Mouse (Mus musculus) myocyte (in vitro differentiated cells): ENCODE results near the gene A130010J15Rik. TPM values are rescaled to one million over a fixed set of nuclear protein-coding genes. Genes with fewer than 3 reads are reported as not detected.

Experiments used
- H3K27me3 ChIP-seq: one replicate; pipeline ENCODE4 v1.6.1; 2011; ENCODE audit not compliant: control insufficient read depth, insufficient read depth, insufficient read length
- H3K36me3 ChIP-seq: one replicate; pipeline ENCODE4 v1.6.1; 2011; ENCODE audit not compliant: control insufficient read depth, insufficient read depth
- H3K4me2 ChIP-seq: one replicate; pipeline ENCODE4 v1.6.1; 2011; ENCODE audit warnings: low read depth, control low read depth
- H3K4me3 ChIP-seq: one replicate; pipeline ENCODE4 v1.5.1; 2011; ENCODE audit warnings: mild to moderate bottlenecking, control low read depth, moderate library complexity
- H3K79me2 ChIP-seq: one replicate; pipeline ENCODE4 v1.6.1; 2011; ENCODE audit not compliant: control insufficient read depth, insufficient read depth
- H3ac ChIP-seq: one replicate; pipeline ENCODE4 v1.6.1; 2011; ENCODE audit not compliant: control insufficient read depth, insufficient read length
- CEBPB ChIP-seq: IDR thresholded peaks from 2 replicates; pipeline ENCODE4 v1.6.1; 2011; ENCODE audit warnings: mild to moderate bottlenecking, moderate library complexity; ENCODE audit not compliant: poor library complexity, insufficient read depth, severe bottlenecking
- E2F4 ChIP-seq: IDR thresholded peaks from one replicate; pipeline ENCODE4 v1.6.1; 2011; ENCODE audit warnings: mild to moderate bottlenecking, control low read depth, moderate library complexity; ENCODE audit not compliant: insufficient read depth
- MAX ChIP-seq: IDR thresholded peaks from one replicate; pipeline ENCODE4 v1.6.1; 2011; ENCODE audit warnings: low read depth, mild to moderate bottlenecking, control low read depth
- MYOD1 ChIP-seq, 3 experiments: IDR thresholded peaks; one replicate each; pipeline ENCODE4 v1.6.1; 2011; ENCODE audit warnings: control low read depth in 2 of 3, low read depth in 2 of 3, mild to moderate bottlenecking in 2 of 3, moderate library complexity in 1 of 3; ENCODE audit not compliant: insufficient read length in 2 of 3, control insufficient read depth in 1 of 3
- MYOG ChIP-seq, 3 experiments: IDR thresholded peaks; one replicate each; pipeline ENCODE4 v1.6.1; 2011; ENCODE audit warnings: control low read depth in 2 of 3, low read depth in 2 of 3, mild to moderate bottlenecking in 2 of 3; ENCODE audit not compliant: insufficient read length in 2 of 3, control insufficient read depth in 1 of 3, insufficient read depth in 1 of 3
- POLR2A ChIP-seq: IDR thresholded peaks from one replicate; pipeline ENCODE4 v1.6.1; 2011; ENCODE audit warnings: low read depth, mild to moderate bottlenecking, control low read depth, moderate library complexity; ENCODE audit not compliant: insufficient read length
- POLR2AphosphoS2 ChIP-seq: IDR thresholded peaks from one replicate; pipeline ENCODE4 v1.6.1; 2011; ENCODE audit warnings: low read depth, control low read depth; ENCODE audit not compliant: insufficient read length
- REST ChIP-seq: IDR thresholded peaks from one replicate; pipeline ENCODE4 v1.6.1; 2011; ENCODE audit warnings: mild to moderate bottlenecking, control low read depth, moderate library complexity; ENCODE audit not compliant: insufficient read depth, insufficient read length
- SRF ChIP-seq: IDR thresholded peaks from one replicate; pipeline ENCODE4 v1.6.1; 2011; ENCODE audit warnings: low read depth; ENCODE audit not compliant: control insufficient read depth, insufficient read length
- TCF12 ChIP-seq: IDR thresholded peaks from one replicate; pipeline ENCODE4 v1.6.1; 2011; ENCODE audit warnings: mild to moderate bottlenecking, control low read depth; ENCODE audit not compliant: poor library complexity, insufficient read depth, severe bottlenecking
- TCF3 ChIP-seq: IDR thresholded peaks from one replicate; pipeline ENCODE4 v1.6.1; 2011; ENCODE audit warnings: low read depth, control low read depth; ENCODE audit not compliant: insufficient read length
- USF1 ChIP-seq: IDR thresholded peaks from one replicate; pipeline ENCODE4 v1.6.1; 2011; ENCODE audit warnings: low read depth, mild to moderate bottlenecking, control low read depth, moderate library complexity
- polyA plus RNA-seq: library from polyadenylated mRNA; unstranded; fragments of >200 nt; fragmentation: generic; extraction: Trizol; gene quantifications from one replicate; pipeline ENCODE4 v1.2.1, GENCODE M21; 2012; ENCODE audit warnings: missing spikeins

A130010J15Rik gene
- polyA plus RNA-seq, result 5.1 TPM

GRCm38 (mm10) chr1:193167746-193168145 lies at the start of gene A130010J15Rik:
A130010J15Rik (plus strand) TSS chr1:193168046.
- TF ChIP-seq MYOD1 (IDR thresholded peaks at IDR 0.05; ENCODE audit: control insufficient read depth in 1 of 3, insufficient read length in 2 of 3, low read depth in 2 of 3) (no peak), POLR2AphosphoS2 (no peak), POLR2A (no peak), REST (no peak), E2F4 (no peak), USF1 (no peak), TCF12 (no peak), TCF3 (no peak), CEBPB (no peak), MYOG (IDR thresholded peaks at IDR 0.05; ENCODE audit: control insufficient read depth in 1 of 3, insufficient read depth in 1 of 3, insufficient read length in 2 of 3, low read depth in 2 of 3) (no peak), SRF (no peak), MAX (no peak)
- Histone ChIP-seq H3K4me3 (no peak within 1 kb of the TSS), H3K36me3 (no peaks in the 10 kb centered on the region), H3K27me3 (peaks cover 17% of the 10 kb centered on the region), H3K4me2 (no peak within 1 kb of the TSS), H3ac (no peak within 1 kb of the TSS), H3K79me2 (no peaks in the 10 kb centered on the region)

DNA sequence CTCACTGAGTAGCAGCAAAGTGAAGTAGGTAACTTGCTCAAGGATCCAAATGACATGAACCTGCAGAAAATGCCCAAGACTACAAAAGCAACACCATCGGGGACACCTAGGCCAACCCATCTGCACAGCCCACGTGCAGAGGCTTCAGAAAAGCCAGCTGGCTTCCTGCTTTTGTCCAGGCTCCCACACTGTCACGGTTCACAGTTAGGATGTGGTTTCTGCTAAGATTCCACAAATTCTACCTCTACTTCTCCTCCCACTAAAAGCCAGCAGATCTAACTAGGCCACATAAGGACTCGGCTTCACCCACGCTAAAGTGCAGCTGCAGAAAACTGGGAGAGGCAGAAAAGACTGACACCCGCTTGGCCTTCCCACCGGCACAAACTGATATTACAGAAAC lies 45.1 kb upstream of the A130010J15Rik start:
- Histone ChIP-seq H3K79me2 (peaks cover 9% of the 10 kb centered on the region), H3K4me3 (no peak overlapping the region), H3K36me3 (peaks cover 57% of the 10 kb centered on the region), H3K27me3 (no peaks in the 10 kb centered on the region), H3ac (no peak overlapping the region), H3K4me2 (no peak overlapping the region)
- TF ChIP-seq POLR2A (no peak), TCF12 (no peak), CEBPB (no peak)

DNA sequence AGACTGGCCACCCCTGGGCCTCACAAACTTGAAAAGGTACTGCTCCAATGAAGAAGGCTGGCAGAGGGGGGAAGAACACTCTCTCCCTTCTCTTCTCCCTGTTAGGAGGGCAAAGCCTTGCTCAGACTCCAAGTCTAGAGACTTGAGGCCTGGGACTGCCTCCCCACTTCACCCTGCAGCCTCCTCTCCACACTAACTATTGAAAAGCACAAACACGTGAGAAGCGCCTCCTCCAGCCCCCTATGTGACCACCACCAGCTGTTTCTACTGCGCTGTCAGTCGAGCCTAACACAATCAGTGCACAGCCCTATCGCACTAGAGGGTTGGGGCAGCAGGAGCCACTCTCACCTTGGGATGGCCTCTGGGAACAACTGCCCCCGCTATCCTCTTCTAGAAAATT lies 44.6 kb upstream of the A130010J15Rik start:
- TF ChIP-seq CEBPB (no peak), E2F4 (no peak), TCF3 (no peak), MYOD1 (IDR thresholded peaks at IDR 0.05; ENCODE audit: control insufficient read depth in 1 of 3, insufficient read length in 2 of 3, low read depth in 2 of 3) (no peak), TCF12 (no peak), SRF (no peak), MYOG (IDR thresholded peaks at IDR 0.05; ENCODE audit: control insufficient read depth in 1 of 3, insufficient read depth in 1 of 3, insufficient read length in 2 of 3, low read depth in 2 of 3) (no peak), USF1 (no peak), MAX (no peak), POLR2A (no peak), POLR2AphosphoS2 (no peak), REST (no peak)
- Histone ChIP-seq H3K4me2 (no peak overlapping the region), H3ac (no peak overlapping the region), H3K4me3 (no peak overlapping the region), H3K36me3 (peaks cover 57% of the 10 kb centered on the region), H3K27me3 (no peaks in the 10 kb centered on the region), H3K79me2 (peaks cover 14% of the 10 kb centered on the region)

- H3ac ChIP-seq, result no peak overlapping the region
- no peak for TF ChIP-seq SRF
- no peaks in the 10 kb centered on the region for H3K27me3 ChIP-seq
- H3K36me3 ChIP-seq, result peaks cover 41% of the 10 kb centered on the region
- H3K4me3 ChIP-seq, result no peak overlapping the region
- H3K4me2 ChIP-seq, result no peak overlapping the region
- H3K79me2 ChIP-seq, result peaks cover 31% of the 10 kb centered on the region
Observed at GRCm38 (mm10) chr1:193125835-193126234, 42.0 kb upstream of the A130010J15Rik start.

GRCm38 (mm10) chr1:193128055-193128454 lies 39.8 kb upstream of the A130010J15Rik start:
- H3K4me2 ChIP-seq, result no peak overlapping the region
- no peak overlapping the region for H3K4me3 ChIP-seq
- H3K36me3 ChIP-seq, result peaks cover 26% of the 10 kb centered on the region
- no peaks in the 10 kb centered on the region for H3K27me3 ChIP-seq
- H3K79me2 ChIP-seq, result peaks cover 31% of the 10 kb centered on the region
- no peak overlapping the region for H3ac ChIP-seq
- TF ChIP-seq POLR2A, result no peak
- no peak for TF ChIP-seq CEBPB
- TF ChIP-seq POLR2AphosphoS2, result no peak
- no peak for TF ChIP-seq MYOD1 (IDR thresholded peaks at IDR 0.05; ENCODE audit: control insufficient read depth in 1 of 3, insufficient read length in 2 of 3, low read depth in 2 of 3)
- TF ChIP-seq E2F4, result no peak
- no peak for TF ChIP-seq MAX
